Mouse (Mus musculus): ENCODE measurements around the gene Mrap2.
"Not testable (repeated sequence)": the region's sequence is repeated elsewhere in the genome, so short reads cannot be mapped to it uniquely, and the experiment has no call there.

Gene Mrap2

DNA sequence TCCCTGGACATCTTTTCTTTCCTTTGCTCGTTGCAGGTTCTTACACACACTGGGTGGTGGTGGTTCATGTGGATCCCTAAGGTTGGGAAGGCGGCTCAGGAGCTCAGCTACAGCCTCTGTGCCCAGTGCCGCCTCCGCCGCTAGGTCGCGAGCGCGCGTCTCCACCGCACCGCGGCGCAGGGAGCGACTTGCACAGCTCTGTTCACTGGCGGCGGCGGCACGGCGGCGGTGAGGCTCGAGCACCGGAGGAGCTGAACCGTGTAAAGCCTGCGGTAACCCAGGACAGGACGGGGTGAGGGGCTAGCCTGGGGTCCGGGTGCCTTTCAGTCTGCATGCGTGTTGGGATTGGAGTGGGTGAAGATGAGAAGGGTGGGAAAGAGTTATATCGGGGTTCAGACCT, at the start of gene Mrap2:
Gene Mrap2 (plus strand): TSS at position 201 of the 400 bp plus-strand sequence.
- peak; percentile 11 to 26 for DNase-seq

DNA sequence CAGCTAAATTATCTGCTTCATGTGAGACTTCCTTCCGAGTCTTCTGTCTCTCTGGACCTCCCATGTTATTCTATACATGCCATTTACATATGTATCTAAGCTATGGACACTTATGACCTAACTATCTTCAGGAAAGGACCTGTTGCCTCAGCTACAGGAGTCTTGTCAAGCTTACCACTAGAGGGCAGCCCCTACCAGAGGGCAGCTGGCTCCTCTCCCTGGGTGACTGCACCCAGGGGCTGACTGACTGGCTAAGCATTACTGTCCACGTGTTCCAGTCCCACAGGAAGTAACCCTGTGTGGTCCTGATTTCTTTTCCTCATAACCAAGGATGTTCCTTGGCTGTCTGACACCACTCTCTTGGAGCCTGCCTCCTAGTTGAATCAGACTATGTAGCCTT, 46.1 kb upstream of the Mrap2 start:
- DNase-seq = peak; percentile 20 to 42

DNA sequence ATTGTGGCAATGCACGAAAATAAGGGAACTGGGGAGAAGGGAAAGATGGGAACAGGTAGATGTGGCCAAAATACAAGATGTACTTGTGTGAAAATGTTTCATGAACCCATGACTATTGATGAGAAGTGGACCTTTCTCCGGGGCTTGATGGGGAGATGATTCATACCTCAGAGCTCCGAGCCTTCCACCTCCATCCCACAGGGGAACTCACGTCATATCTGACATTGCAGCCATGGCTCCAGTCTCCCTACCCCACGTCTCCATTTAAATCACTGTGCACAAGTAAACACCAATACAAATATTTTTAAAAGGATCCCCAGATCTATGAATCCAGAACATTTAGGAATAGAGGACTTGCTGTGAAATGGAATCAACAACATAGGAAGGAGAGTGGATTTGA, 29.1 kb upstream of the Mrap2 start:
- DNase-seq = no peak

DNA sequence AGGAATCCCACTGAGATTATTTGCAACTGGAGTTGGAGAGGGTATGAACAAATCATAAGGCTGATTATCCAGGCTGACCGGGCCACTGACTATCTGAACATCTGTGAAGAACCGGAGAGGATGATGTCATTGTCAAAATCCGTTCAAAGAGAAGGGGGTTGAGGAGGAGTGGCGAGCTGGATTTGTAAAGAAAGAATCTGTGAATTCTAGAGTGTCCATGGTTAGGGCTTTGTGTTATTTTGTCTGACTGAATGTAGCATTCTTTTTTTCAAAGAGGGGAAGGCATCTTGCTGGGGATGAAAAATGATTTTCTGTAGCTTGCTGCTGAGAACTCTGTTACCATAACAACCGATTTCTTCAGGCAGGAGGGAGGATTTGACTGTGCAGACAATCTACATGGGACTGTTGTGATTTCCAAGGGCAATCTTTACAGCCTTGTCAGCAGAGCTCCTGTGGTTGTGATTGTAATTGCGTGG, 28.6 kb upstream of the Mrap2 start:
- DNase-seq = no peak

DNA sequence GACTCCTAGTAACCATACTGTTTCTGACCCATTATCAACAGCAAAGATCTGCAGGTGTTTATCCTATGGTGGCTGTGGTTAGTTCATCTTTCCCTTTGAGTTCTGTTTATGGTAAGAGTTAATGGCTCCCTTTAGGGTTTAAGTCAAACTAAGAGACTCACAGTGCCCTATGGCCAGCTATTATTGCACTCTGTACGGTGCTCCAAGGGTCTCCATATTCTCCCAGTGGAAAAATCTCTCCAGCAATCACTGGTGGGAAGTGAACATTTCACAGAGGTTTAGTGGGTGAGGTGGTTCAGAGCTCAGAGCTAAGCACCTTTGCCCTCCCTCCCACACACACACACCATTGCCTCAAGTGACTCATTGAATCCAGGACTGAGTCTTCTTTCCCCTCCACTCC, 28.1 kb upstream of the Mrap2 start:
- DNase-seq = no peak

DNA sequence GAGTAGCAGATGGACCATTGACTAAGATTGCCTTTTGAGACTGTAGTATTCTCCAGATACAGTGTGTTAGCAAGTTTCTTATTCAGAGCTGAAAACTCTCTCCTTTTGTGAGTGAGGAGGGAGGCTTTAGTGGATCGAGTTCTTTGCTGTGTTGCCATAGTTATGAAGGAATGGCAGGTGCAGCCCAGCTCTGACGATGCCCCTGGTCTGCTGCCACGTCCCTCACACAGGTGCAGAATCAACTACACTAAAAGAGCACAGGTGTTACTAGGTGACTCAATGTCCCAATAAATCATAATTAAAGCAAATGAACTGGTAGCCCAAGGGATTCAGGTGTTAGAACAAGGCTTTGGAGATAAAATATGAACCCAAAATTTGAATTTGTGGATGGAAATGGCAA, 25.1 kb upstream of the Mrap2 start:
- no peak for DNase-seq

DNA sequence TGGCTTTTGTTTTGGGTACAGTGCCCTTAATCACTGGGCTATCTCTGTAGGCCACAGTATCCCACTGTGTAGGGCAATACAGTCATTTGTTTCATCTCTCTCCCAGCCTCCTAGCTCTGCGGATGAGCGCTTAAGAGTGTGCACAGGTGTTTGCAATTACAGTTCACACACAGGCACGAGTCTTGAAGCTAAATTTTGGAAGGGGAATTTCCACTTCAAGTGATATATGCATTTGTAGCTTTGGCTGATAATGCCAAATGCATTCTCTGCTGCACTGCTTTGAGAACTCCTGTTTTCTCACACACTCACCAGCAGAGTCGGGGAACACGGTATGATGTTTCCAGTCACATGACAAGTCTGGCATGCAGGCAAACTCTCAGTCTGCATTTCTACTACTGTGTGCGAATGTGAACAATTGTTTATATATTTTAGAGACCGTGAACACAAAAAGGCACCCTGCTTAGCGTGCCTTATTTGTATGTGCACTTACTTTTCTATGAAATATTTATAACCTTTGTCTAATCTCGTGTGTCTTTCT, 22.1 kb upstream of the Mrap2 start:
- no peak for DNase-seq

DNA sequence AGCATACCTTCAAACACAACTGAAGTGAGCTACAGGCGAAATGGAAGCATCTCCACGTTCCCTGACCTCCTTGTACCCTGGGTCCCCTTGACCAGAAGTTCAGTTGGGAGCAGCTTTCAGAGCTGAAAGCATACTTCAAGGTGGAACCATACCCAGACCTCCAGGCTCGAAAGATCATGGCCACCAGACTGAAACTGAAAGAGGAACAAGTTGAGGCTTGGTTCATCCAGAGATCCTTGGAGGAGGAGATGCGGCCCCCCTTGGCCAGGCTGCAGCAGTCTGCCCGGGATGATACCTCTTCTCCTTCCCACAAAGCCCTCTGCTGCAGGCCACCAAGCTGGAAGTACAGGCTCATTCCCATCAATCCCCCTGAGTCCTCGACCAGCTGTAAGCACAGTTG, 17.1 kb upstream of the Mrap2 start:
- DNase-seq = not testable (repeated sequence)

DNA sequence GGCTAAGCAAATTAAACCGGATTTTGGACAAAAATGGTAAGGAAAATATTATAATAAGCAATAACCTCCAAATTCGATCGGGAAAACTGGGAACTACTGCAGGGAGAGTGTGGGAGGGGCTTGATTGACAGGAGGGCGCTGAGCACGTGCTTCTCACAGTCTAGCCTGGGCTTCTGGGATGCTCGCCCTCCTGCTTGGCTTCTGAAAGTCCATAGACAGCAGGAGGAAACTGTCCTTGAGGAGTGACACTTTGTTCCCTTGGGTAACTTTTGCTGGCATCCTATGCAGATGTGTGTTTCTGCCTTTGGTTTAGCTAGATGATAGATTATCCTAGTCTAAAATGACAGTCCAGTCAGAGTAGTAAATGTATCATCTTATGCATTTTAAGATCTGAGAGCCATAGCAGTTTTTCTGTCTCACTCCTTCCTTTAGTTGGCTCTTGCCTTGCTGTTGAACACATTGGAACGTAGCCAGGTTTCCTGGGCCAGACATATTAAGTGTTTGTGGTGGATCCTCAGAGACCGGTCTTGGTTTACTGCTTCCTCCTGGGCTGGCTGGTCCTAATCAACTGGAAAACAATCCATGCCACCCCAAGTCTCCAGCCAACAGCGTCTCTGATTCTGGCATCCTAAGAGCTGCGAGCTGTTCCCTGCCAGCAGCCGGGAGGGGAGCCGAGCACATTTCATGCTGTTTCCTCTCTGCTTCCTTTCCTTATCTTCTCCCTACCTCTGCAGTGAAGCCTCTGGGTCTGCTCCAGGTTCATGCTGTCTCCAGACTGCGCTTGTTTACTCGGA, 8.1 kb upstream of the Mrap2 start:
- DNase-seq = no peak

DNA sequence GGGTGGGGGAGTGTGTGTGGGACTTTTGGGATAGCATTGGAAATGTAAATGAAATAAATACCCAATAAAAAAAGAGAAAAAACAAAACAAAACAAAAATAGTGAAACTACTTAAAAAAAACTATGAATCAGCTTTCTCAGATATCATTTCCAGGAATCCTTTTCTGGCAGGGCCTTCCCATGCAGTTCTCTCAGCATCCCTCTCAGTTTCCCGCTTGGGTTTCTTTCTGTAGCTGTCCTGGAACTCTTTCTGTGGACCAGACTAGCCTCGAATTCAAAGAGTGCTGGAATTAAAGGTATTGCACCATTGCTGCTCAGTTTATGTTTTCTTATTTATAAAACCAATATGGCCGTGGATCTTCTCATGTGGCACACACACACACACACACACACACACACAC, 1.0 kb upstream of the Mrap2 start:
- DNase-seq = no peak

DNA sequence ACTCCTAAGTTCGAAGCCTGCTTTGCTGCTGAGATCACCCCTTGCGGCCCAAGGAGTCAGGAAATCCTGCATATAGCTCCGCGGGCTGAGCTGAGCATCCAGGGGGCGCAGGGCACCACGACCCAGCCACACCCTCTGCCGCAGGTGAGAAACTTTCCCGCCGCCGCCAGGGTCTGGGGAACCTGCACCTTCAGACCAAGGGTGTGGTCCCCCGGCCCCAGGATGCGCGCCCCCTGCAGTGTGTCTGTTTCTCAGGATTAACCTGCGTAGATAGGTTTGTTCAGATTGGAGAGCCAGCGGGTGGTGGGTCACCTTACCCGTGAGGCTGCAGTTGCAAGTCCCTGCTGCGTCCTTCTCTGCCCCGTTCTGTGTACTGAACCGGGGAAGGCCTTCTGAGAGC, 426 bp downstream of the Mrap2 start:
- DNase-seq = no peak

DNA sequence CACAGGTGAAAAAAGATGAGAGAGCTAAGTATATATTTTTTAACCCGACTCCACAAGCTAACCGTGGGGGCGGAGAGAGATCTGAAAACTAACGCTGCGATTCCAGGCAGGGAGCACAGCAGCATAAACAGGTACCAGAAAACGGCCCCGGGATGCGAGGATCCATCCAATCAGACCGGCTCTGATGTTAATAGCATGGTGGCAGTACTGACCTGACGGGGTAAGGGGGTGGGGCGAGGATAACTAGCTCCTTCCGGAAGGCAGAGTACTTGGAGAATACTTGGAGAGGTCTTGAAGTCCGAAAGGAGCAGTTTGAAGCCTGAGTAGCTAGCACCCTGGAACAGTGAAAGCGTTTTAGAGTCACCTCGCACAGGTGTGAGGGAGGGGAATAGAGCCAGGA, 1.1 kb downstream of the Mrap2 start:
- DNase-seq = no peak

DNA sequence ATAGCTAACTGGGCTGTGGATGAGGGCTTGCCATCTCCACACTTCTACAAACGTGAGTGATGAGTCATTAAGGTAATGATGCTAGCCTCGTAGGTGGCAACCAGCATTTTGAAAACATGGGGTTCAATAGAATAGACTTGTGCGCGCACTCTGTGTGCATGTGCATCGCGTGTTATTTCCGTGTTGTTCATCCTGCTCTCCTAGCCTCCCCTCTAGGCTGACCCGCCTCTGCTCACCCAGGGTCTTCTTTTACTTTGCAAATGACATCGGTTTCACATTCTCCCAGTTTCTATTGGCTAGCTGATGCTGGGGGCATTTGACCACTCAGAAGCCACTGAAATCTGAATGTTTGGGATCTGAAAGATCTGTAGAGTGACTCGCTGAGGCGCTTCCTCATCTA, 1.6 kb downstream of the Mrap2 start:
- DNase-seq = no peak

DNA sequence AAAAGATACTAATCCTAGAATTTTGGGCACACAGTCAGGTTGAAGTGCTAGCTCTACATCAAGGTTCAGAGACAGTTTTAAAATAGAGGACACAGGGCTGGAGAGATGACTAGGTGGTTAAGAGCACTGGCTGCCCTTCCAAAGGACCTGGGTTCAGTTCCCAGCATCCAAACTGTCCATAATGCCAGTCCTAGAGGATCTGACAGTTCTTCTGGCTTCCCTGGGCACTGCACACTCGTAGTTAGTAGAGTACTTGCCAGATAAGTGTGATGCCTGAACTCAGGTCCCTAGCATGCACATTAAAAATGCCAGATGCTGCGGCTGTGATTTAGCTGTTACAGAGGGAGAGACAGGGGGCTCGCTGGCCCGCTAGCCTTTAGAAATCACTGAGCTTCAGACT, 2.3 kb downstream of the Mrap2 start:
- DNase-seq = no peak

DNA sequence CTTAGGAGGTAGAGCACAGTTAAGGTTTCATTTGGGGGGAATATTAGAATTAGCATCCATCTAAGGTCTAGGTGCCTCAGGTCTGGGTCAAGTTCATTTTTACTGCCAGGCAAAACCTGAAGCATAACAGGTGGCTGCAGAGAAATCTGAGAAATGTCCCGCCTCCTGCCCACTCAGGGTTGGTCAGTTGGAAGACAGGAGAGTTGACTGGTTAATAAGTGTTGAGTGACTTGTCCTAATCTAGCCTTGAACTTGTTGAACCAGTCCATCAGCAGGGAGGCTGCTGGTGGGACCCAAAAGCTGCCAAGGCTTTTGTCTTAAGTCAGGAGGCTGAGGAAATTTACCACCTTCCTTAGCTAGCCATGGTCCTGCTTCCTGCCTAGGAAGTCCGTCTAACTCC, 3.8 kb downstream of the Mrap2 start:
- peak; percentile 12 to 22 for DNase-seq

DNA sequence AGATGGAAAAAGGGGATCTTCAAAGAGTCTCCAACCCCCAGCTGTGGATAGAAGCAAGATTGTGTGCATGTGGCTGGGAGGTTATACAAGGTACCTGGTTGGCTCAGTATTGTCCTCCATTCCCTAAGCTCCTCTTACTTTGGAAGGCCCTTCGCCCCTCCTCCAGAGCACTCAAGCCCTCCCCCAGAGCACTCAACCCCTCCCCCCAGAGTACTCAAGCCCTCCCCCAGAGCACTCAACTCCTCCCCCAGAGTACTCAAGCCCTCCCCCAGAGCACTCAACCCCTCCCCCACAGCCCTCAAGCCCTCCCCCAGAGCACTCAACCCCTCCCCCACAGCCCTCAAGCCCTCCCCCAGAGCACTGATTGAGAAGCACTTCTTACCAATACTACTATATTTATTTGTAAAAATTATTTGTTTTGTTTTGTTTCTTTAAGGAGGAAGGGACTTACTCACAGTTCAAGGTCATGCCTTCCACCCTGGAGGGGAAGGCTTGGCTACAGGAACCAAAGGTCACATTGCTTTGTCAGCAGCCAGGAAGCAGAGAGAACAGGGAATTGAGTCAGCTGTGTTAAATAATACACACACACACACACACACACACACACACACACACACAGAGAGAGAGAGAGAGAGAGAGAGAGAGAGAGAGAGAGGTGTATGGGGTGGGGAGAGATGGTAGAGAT, 8.7 kb downstream of the Mrap2 start:
- no peak for DNase-seq

DNA sequence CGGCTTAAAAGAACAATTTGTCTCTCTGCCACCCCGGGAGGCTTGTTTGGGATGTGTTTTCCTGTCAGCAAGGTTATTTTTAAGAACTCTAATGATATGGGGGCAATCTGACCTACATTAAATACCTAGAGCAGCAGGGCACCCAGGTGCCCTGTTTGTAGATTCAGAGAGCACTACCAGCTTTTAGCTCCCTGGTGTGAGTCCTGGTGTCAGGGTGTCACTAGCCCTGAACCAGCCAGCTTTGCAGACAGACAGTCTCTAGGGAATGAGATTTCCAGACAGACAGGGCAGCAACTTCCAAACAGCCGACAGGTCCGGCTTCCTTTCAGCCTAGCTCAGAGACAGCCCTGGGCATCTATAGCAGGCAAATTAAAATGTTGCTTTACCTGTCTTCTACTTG, 18.5 kb downstream of the Mrap2 start:
- no peak for DNase-seq

DNA sequence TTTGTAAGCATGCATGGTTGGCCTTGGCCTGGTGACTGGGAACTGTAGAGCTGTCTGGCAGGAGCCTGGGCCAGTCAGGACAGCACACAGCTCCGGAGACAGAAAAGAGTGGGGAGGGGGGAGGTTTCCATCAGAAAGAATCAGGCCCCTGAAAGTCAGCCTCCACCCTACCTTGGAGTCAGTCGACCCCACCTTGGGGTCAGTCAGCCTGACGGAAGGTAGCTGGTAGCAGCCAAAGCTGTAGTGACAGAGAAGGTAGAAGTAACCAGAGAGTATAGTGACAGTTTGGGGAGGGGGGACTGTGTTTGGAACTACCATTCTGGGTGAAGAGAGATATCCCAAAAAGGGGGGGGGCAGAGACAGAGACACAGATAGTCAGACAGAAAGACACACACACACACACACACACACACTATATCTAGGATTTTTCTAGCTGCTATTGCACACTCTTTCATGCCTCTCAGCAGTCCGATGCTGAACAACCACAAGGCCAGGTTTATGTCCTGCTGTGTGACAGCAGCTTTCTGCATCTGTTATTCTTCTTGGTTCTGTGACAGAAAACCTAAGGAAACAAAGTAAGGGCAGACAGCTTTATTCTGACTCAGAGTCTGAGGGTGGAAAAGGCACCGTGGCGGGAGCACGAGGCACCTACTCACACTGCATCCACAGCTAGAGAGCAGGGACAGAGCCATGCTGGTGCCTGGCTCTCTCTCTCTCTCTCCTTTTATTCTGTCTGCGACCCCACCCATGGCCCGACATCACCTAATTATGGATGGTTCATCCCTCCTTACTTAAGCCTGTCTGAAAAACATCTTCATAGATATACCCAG, 23.1 kb downstream of the Mrap2 start:
- no peak for DNase-seq

DNA sequence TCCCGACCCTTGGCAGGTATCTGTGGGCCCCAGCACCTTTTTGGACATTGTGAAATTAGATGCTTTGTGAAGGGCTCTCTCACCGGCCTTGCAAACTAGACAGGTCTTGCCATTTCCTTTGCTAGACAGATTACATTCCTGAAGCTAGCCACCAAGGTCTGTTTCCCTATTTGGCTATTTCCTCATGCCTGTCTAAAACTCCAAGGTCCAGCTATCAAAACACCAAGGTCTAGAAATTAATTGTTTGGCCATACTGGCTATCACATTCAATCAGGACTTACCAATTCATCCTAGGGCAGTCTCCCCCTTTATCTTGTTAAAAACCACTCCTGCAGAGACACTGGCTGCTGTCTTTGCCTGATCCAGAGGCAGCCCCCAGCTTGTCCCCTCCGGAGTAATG, 23.9 kb downstream of the Mrap2 start:
- DNase-seq = no peak

DNA sequence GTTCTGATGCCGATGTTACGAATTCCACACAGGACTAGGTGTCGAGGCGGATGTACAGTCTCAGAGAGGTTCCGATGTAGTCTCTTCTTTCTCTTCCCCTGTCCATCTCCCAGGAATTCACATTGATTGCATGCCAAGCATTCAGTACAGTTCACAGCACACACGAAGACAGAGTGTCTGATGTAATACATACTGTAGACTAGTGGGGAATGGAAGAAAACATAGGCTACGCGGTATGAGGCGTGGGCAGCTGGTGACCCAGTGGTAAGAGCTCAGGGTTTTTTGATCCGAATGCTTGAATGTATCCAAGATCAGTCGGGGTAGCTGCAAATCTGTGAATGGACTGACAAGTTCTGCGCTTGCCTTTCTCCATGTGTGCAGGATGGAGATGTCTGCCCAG, 25.0 kb downstream of the Mrap2 start:
- no peak for DNase-seq

DNA sequence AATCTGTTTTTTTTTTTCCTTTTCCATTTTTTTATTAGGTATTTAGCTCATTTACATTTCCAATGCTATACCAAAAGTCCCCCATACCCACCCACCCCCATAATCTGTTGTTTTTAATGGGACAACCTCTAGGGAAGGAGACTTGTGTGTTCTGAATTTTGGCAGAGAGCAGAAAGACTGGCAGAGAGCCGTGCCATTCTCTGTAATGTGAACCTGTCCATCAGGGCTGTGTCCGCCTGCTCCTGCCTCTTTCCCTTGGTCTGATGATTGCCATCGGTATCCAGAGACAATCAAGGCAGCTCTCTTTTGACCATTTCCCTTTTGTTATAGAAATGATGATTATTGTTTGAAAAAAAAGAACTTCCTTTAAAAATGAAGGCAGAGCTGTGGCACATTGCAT, 26.8 kb downstream of the Mrap2 start:
- no peak for DNase-seq

DNA sequence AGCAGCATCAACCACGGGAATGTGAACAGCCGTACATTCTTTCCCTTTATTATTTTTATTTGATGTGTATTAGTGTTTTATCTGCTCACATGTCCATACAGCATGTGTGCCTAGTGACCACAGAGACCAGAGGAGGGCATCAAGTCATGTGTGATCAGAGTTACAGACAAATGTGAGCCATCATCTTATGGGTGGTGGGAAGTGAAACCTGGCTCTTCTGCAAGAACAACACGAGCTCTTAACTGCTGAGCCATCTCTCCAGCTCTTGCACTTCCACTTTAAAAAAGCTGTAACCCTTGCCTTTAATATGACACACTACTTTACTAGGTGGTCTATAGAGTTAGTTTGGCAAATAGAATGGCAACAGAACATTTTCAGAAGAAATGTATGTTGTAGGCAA, 27.4 kb downstream of the Mrap2 start:
- no peak for DNase-seq

DNA sequence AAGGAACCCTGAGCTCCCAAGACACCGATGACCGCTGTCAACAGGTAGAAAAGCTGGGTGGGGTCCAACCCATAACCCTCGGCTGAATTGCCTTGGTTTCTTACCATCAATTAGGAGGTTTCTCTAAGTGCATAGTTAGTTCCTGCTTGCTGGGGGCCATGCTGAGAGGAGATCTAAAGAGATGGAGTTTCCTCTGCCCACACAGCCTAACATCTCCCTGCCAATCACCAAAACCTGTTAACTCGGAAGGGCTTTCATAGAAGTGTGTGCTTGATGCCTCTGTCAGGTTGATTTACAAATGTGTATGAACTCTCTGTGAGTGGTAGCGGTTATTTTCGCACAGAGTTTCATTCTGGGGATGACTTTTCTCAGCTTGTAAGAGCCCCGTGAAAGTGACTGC, 34.4 kb downstream of the Mrap2 start:
- no peak for DNase-seq

Data from kidney, adult 8-10 months (tissue).